Mouse (Mus musculus) liver, embryonic 14.5 days (tissue): Measurements from ENCODE around the gene Rbfox1.

Source experiments
- CTCF ChIP-seq: IDR thresholded peaks from 2 replicates; pipeline ENCODE4 v1.5.1; 2016; ENCODE audit warnings: antibody characterized with exemption, low read depth, control low read depth
- EP300 ChIP-seq: IDR thresholded peaks from 2 replicates; pipeline ENCODE4 v1.6.1; 2016; ENCODE audit warnings: antibody characterized with exemption, low read depth

- TF ChIP-seq CTCF: no peak
- TF ChIP-seq EP300: no peak
These were observed 26.7 kb downstream of the Rbfox1 start for GRCm38 (mm10) chr16:5911880-5912327.
